Mouse (Mus musculus): ENCODE measurements around the gene Rfng. TPM values are rescaled to one million over a fixed set of nuclear protein-coding genes. Genes with fewer than 3 reads are reported as not detected.

The Rfng gene
- 10 to 100 TPM; 14.0 to 15.3 TPM for total RNA-seq (2023)

GRCm38 (mm10) chr11:120784064-120784791 is at the start of gene Rfng, which contains the start of gene Gps1:
Gene Rfng (minus strand): TSS chr11:120784207.
Gene Gps1 (plus strand): TSS chr11:120784272.

GRCm38 (mm10) chr11:120823956-120824786 is 40.2 kb upstream of the Rfng start, which contains the start of gene Fasn:
Gene Fasn (minus strand): TSS chr11:120824547.

GRCm38 (mm10) chr11:120795756-120796613 is 12.0 kb upstream of the Rfng start, which contains the start of gene Dus1l:
Gene Dus1l (minus strand): TSS chr11:120796403.

GRCm38 (mm10) chr11:120762672-120763041 is 21.4 kb downstream of the Rfng start, which contains the start of gene Hmga1b:
Gene Hmga1b (plus strand): TSS chr11:120762794.

GRCm38 (mm10) chr11:120731858-120732680 is 51.9 kb downstream of the Rfng start, which contains the start of gene Cbr2:
Gene Cbr2 (minus strand): TSS chr11:120732114.

Other genes starting within 250 kb of the Rfng start
- gene Mcrip1, start 234.5 kb downstream of the Rfng start, total RNA-seq (2023), result 10 to 100 TPM; 34.2 to 37.3 TPM
- under 1 TPM in 1 of 2 experiments, not detected in 1; 0.75 TPM for gene Ppp1r27, start 233.1 kb downstream of the Rfng start, total RNA-seq (2023)
- 100 to 1,000 TPM; 266 to 274 TPM for gene P4hb, start 211.0 kb downstream of the Rfng start, total RNA-seq (2023)
- gene Arhgdia, start 202.6 kb downstream of the Rfng start, total RNA-seq (2023), result 100 to 1,000 TPM; 361 to 393 TPM
- gene Alyref, start 185.8 kb downstream of the Rfng start, total RNA-seq (2023), result 100 to 1,000 TPM; 143 to 147 TPM
- 10 to 100 TPM; 49.3 to 52.8 TPM for gene Anapc11, start 185.8 kb downstream of the Rfng start, total RNA-seq (2023)
- 1 to 10 TPM; 1.2 to 1.5 TPM for gene Npb, start 175.7 kb downstream of the Rfng start, total RNA-seq (2023)
- 10 to 100 TPM; 37.2 to 38.3 TPM for gene Pcyt2, start 166.3 kb downstream of the Rfng start, total RNA-seq (2023)
- 100 to 1,000 TPM; 119 to 120 TPM for gene Sirt7, start 159.0 kb downstream of the Rfng start, total RNA-seq (2023)
- gene Mafg, start 150.6 kb downstream of the Rfng start, total RNA-seq (2023), result 100 to 1,000 TPM; 107 to 135 TPM
- gene Pycr1, start 140.4 kb downstream of the Rfng start, total RNA-seq (2023), result 1 to 10 TPM; 1.1 to 1.2 TPM
- gene Myadml2, start 136.0 kb downstream of the Rfng start, total RNA-seq (2023), result not detected
- under 1 TPM in 1 of 2 experiments, not detected in 1; 0.39 TPM for gene Notum, start 123.0 kb downstream of the Rfng start, total RNA-seq (2023)
- gene Aspscr1, start 111.2 kb downstream of the Rfng start, total RNA-seq (2023), result 10 to 100 TPM; 85.4 to 88.2 TPM
- 10 to 100 TPM; 33.5 to 39.0 TPM for gene Cenpx, start 70.5 kb downstream of the Rfng start, total RNA-seq (2023)
- 10 to 100 TPM; 12.8 to 17.1 TPM for gene Lrrc45, start 70.3 kb downstream of the Rfng start, total RNA-seq (2023)
- gene Rac3, start 62.7 kb downstream of the Rfng start, total RNA-seq (2023), result under 1 TPM in 1 of 2 experiments, not detected in 1; 0.33 TPM
- 1 to 10 TPM; 8.3 to 8.5 TPM for gene Dcxr, start 56.9 kb downstream of the Rfng start, total RNA-seq (2023)
- 1 to 10 TPM; 7.3 to 9.0 TPM for gene Cbr2, start 52.1 kb downstream of the Rfng start, total RNA-seq (2023)
- 10 to 100 TPM; 40.0 to 43.8 TPM for gene Hmga1b, start 21.4 kb downstream of the Rfng start, total RNA-seq (2023)
- 10 to 100 TPM; 38.0 to 39.9 TPM for gene Gps1, start 65 bp upstream of the Rfng start, total RNA-seq (2023)
- 10 to 100 TPM; 31.0 to 32.0 TPM for gene Dus1l, start 12.2 kb upstream of the Rfng start, total RNA-seq (2023)
- gene Fasn, start 40.3 kb upstream of the Rfng start, total RNA-seq (2023), result 10 to 100 TPM; 28.3 to 29.7 TPM
- gene Ccdc57, start 148.7 kb upstream of the Rfng start, total RNA-seq (2023), result 1 to 10 TPM; 4.2 to 4.5 TPM
- gene Slc16a3, start 164.3 kb upstream of the Rfng start, total RNA-seq (2023), result 100 to 1,000 TPM; 484 to 693 TPM
- 10 to 100 TPM; 84.9 to 91.3 TPM for gene Csnk1d, start 207.1 kb upstream of the Rfng start, total RNA-seq (2023)

Data from neutrophil, adult 83 days (primary cell).